Mouse (Mus musculus) erythroblast, embryonic 14.5 days (primary cell): ENCODE measurements at regions not wholly inside any gene's neighbourhood (a gene's known extent, or its start where the extent isn't known, plus 50 kb on each side); places are given as distances from the start of the nearest gene placed in this dataset.
"Not testable (repeated sequence)": the region's sequence is repeated elsewhere in the genome, so short reads cannot be mapped to it uniquely, and the experiment has no call there.

Source experiments
- H3K27me3 ChIP-seq: 2 replicates; pipeline ENCODE4 v1.6.1; 2012; ENCODE audit warnings: inconsistent platforms; ENCODE audit not compliant: control insufficient read depth
- H3K36me3 ChIP-seq: 2 replicates; pipeline ENCODE4 v1.6.1; 2012; ENCODE audit warnings: mild to moderate bottlenecking, inconsistent platforms; ENCODE audit not compliant: control insufficient read depth
- H3K4me1 ChIP-seq: 2 replicates; pipeline ENCODE4 v1.6.1; 2012; ENCODE audit warnings: inconsistent platforms; ENCODE audit not compliant: control insufficient read depth
- H3K4me3 ChIP-seq: replicated peaks from 2 replicates; pipeline ENCODE3; 2012; ENCODE audit warnings: moderate library complexity, mild to moderate bottlenecking, inconsistent platforms
- H3K9me3 ChIP-seq: 2 replicates; pipeline ENCODE4 v1.6.1; 2012; ENCODE audit warnings: low read length, inconsistent platforms, mixed read lengths; ENCODE audit not compliant: control insufficient read depth
- GATA1 ChIP-seq: IDR thresholded peaks from 2 replicates; pipeline ENCODE4 v1.6.1; 2012; ENCODE audit warnings: low read length, inconsistent platforms, mixed read lengths
- TAL1 ChIP-seq: IDR thresholded peaks from 3 replicates; pipeline ENCODE4 v1.6.1; 2012; ENCODE audit warnings: low read length, inconsistent platforms, mixed read lengths

DNA sequence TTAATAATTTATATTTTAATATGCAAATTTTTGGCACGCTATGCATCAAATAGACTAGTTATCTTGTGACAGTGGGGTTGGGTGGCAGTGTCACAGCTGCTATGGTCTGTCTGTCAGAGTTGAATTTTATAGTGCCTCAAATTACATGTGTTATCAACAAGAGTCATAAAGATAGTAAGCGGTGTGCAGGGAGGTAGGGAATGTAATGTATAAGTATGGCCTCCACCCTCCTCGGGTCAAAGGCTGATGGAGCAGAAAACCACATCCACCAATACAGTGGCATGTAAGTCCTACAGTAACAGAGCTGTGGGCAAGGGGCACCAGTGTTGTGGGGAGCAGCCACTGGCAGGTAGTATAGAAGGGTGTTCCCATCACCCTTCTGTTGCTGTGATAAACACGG lies 72.9 kb downstream of the Adra2a start:
- Histone ChIP-seq H3K27me3 (peaks cover 11% of the 10 kb centered on the region), H3K4me3 (no peak overlapping the region), H3K4me1 (peaks cover 10% of the 10 kb centered on the region), H3K9me3 (no peaks in the 10 kb centered on the region), H3K36me3 (no peaks in the 10 kb centered on the region)
- no peak for TF ChIP-seq GATA1

DNA sequence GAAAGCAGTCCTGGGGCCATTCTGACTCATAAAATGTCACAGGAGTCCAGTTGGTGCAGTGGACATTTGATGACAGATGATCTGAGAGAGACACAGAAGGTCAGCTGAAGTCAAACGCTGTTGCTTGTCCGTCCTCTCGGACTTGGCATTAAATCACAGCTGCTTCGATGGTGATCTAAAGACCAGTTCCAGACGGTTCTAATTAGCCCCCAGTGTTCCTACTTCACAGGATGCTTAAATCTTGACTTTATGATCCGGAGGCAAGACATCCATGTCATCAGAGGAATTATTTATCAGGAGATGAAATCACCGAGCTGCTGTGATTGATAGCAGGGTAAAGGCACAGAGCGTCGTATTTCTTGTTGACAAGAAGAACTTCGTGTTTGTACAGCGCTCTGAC lies 73.7 kb downstream of the Adra2a start:
- Histone ChIP-seq H3K36me3 (no peaks in the 10 kb centered on the region), H3K9me3 (no peaks in the 10 kb centered on the region), H3K4me1 (peaks cover 10% of the 10 kb centered on the region), H3K27me3 (peaks cover 11% of the 10 kb centered on the region), H3K4me3 (no peak overlapping the region)
- TF ChIP-seq GATA1, result no peak
- no peak for TF ChIP-seq TAL1

DNA sequence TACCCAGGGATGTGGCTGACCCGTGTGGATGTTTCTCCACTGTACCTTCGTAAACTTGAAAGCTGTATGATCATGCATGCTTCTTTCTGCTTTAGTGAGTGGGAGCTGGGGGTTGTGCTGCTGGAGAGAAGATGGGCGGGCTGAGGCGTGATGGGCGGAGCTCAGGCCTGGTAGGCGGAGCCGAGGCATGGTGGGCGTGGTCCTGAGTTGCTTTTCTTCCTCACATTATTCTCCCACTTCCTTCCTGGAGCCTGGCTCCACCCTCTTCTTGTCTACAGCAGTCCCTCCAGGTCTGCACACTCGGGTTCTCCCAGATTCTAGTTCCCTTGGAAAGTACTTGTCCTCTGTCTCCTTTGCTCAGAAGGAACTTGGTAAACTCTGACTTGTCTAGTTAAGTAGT lies 79.6 kb downstream of the Adra2a start:
- no peaks in the 10 kb centered on the region for H3K36me3 ChIP-seq
- no peaks in the 10 kb centered on the region; the same call in none of the 2 replicates for H3K9me3 ChIP-seq
- no peaks in the 10 kb centered on the region for H3K4me1 ChIP-seq
- TF ChIP-seq GATA1 (no peak), TAL1 (no peak)
- H3K27me3 ChIP-seq, result no peaks in the 10 kb centered on the region
- no peak overlapping the region for H3K4me3 ChIP-seq

DNA sequence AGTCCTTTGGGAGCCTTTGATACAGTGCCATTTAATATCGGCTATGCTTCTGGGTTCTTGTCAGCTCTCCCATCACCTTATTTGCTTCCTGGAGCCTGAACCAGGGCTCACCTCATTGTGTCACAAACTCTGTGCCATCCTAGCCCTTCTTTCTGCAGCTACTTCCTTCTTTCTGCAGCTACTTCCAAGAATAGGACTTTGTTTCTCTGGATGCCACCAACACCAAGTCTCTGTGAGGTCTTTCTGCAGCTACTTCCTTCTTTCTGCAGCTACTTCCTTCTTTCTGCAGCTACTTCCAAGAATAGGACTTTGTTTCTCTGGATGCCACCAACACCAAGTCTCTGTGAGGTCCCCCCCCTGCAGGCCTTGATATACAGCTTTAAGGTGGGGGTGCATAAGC lies 107.8 kb downstream of the Adra2a start:
- H3K4me1 ChIP-seq, H3K9me3 ChIP-seq, H3K4me3 ChIP-seq, H3K27me3 ChIP-seq, H3K36me3 ChIP-seq: not testable (repeated sequence)

DNA sequence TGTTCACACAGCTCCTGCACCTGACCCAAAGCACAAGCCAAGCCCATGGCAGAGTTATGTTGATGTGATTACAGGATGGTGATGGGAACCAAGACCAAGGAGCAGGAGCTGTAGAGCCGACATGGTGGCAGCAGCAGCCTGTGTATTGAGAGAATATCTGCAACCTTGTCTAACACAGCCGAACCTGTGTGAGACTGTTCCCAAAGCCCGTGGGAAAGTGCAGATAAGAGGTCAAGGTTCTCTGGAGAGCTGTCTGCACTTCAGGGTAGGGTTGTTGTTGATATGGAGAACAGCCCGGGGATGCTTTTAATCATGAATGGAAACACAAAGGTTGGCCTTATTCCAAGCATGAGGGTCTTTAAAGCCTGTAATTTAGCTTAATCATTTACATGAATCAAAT lies 110.4 kb downstream of the Adra2a start:
- Histone ChIP-seq H3K4me1 (no peaks in the 10 kb centered on the region), H3K27me3 (no peaks in the 10 kb centered on the region), H3K36me3 (no peaks in the 10 kb centered on the region), H3K4me3 (no peak overlapping the region), H3K9me3 (peaks cover 3% of the 10 kb centered on the region; the same call in 1 of the 2 replicates)
- TF ChIP-seq GATA1 (no peak), TAL1 (no peak)

DNA sequence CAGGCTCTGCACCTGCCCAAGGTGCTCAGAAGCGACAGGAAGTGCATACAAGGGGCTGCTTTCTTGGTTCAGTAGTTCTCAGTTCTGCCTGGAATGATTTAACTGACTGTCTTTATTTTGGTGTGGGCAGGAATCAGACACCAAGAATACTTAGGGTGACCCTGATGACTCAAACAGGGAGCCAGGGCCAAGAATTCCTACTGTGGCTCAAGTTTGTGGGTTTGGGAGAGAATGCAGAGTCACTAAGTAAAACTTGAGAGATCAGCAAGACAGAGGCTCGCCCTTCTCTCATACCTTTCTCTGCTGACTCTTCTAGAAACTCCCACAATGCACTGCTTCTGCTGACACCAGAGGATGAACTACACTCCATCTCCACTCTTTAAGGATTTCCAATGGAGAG lies 126.4 kb downstream of the Adra2a start:
- H3K4me1 ChIP-seq, result no peaks in the 10 kb centered on the region
- no peaks in the 10 kb centered on the region for H3K9me3 ChIP-seq
- TF ChIP-seq GATA1 (no peak), TAL1 (no peak)
- H3K4me3 ChIP-seq, result no peak overlapping the region
- no peaks in the 10 kb centered on the region; the same call in 1 of the 2 replicates for H3K27me3 ChIP-seq
- H3K36me3 ChIP-seq, result no peaks in the 10 kb centered on the region

DNA sequence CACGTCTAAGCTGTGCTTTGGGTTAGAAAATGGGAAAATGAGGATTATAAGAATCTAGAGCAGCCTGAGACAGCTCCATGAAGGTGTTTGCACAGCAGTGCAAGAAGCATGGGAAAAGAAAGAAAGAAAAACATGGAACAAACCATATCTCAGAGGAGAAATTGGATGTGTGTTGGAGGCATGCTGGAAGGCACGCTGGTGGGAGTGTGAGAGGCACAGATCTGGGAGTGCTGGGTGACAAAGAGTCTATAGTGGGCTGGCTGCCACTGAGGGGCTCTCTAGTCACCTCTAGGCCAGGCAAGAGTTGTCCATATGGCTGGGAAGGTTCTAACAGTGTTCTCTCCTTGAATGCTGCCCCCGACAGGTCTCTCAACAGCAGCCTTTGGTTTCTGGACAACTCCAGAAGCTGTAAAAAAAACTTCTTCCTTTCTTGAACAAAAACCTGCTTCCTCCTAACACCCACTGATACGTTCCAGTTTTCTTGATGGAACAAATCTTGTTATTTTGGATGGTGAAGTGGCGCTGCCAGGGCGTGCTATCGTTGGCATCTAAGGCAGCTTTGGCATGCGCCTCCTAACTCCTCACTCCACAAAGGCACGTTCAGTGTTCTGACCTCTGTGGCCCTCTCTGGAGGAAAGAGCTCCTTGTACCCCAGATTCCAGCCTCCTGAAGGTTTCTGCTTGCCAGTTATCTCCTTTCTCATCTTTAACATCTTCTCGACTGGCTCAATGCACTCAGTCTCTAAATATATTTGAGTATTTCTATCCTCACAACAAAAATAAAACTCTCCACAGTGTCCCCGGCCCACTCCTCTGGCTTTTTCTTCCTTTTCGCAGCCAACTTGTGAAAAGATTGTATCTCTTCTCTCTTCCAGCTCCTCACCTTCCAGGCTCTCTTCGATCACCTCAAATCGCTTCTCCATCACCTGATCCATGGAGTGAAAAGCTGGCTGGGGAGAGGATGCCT lies 130.4 kb downstream of the Adra2a start:
- Histone ChIP-seq H3K36me3 (no peaks in the 10 kb centered on the region), H3K27me3 (no peaks in the 10 kb centered on the region; the same call in 1 of the 2 replicates), H3K4me3 (no peak overlapping the region), H3K4me1 (no peaks in the 10 kb centered on the region), H3K9me3 (no peaks in the 10 kb centered on the region)
- TF ChIP-seq TAL1 (no peak), GATA1 (no peak)

DNA sequence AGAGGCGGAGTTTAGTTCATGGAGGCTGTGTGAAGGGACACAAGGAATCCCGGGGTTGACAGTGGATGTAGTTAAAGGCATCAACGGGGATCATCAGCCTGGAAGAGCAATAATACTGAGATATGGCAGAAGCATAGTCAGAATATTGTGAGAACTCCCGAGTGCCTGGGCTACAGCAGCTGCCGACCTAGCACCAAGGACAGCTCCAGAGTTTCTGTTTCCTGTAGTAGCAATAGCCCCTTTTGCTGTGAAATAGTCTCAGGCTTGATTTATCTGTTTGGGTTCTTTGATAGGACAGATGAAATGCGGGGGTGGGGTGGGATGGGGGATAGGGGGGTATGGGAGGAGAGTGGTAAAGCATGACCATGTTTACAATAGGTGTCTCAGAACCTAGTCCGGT lies 131.8 kb downstream of the Adra2a start:
- no peaks in the 10 kb centered on the region for H3K9me3 ChIP-seq
- no peaks in the 10 kb centered on the region for H3K36me3 ChIP-seq
- TF ChIP-seq GATA1, result no peak
- no peak for TF ChIP-seq TAL1
- H3K4me3 ChIP-seq, result no peak overlapping the region
- H3K4me1 ChIP-seq, result no peaks in the 10 kb centered on the region
- H3K27me3 ChIP-seq, result no peaks in the 10 kb centered on the region; the same call in 1 of the 2 replicates

DNA sequence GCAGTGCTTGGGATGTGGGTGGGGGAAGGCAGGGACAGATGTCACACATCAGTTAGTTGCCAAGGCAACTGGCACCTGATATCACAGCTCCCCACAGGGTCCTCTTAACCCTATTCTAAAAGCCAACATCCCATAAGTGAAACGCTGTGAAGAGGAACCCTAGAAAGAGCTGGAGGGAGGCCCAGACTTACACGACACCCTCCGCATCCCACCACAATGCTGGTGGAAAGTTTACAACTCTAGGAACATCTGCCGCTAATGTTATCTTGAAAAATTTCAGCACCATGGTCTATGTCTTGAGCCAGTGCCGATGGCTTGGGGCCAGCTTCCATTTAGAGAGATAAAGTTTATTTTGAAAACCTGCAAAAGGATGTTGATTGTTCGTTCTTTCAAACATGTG lies 133.5 kb downstream of the Adra2a start:
- Histone ChIP-seq H3K27me3 (no peaks in the 10 kb centered on the region), H3K36me3 (no peaks in the 10 kb centered on the region), H3K9me3 (no peaks in the 10 kb centered on the region), H3K4me1 (no peaks in the 10 kb centered on the region), H3K4me3 (no peak overlapping the region)
- no peak for TF ChIP-seq GATA1
- TF ChIP-seq TAL1, result no peak

DNA sequence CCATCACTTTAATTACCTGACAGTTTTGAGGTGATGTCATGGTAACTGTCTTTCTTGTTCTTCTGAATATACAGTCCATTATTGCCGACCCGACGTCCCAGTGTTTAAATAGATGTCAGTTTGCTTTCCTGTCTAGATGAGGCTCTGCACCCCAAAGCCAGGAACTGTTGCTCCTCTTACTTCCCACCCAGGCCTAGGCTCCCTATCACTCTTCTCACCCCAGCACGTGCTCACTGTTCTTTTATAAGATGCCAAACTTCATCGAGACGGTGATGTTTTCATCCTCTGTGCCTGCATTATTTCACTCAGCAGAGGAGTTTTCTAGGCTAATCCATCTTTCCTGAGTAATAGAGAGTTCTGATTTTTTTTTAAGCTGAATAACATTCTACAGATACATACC lies 156.5 kb downstream of the Adra2a start:
- Histone ChIP-seq H3K4me1 (no peaks in the 10 kb centered on the region), H3K9me3 (peaks cover 9% of the 10 kb centered on the region), H3K4me3 (no peak overlapping the region), H3K27me3 (no peaks in the 10 kb centered on the region), H3K36me3 (no peaks in the 10 kb centered on the region)
- TF ChIP-seq TAL1 (no peak), GATA1 (no peak)
